Mouse (Mus musculus): Measurements from ENCODE around the gene Fam13a. TPM values are rescaled to one million over a fixed set of nuclear protein-coding genes. Genes with fewer than 3 reads are reported as not detected.

Fam13a gene
- total and polyA plus RNA-seq, 2 experiments from 2014 or later = 9.5 to 12.4 TPM

DNA sequence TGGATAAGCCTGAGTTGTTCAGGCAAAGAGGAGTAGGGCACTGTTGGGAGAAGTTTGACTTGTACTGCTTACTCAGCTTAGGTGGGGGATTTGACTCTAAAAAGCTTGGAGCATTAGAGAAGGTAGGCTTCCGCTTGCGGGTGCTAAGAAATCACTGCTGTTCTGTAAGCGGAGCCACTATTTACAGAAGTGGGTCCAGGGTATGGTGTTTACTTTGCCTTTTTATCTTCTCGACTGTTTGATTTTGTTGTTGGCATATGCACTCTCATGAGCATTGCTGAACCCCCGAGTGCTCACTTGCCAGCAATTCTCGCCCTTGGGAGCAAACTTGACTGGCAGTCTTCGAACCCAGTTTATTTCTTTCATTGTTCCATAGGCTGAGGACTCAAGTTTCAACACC lies 123.8 kb downstream of the Fam13a start:
- Histone ChIP-seq H3K4me2 (ENCODE audit: low read depth, low read length) (no peak overlapping the region), H3K36me3 (replicated peaks; ENCODE audit: control insufficient read depth, insufficient read depth, low read length) (peaks cover 17% of the 10 kb centered on the region), H3K9ac (replicated peaks; ENCODE audit: low read depth, low read length) (no peak overlapping the region), H3K9me3 (replicated peaks; ENCODE audit: control insufficient read depth, low read length) (no peaks in the 10 kb centered on the region), H3K27me3 (ENCODE audit: control insufficient read depth, insufficient read depth, low read length) (no peaks in the 10 kb centered on the region), H3K4me1 (ENCODE audit: control insufficient read depth, insufficient read depth) (peaks cover 13% of the 10 kb centered on the region), H3K27ac (ENCODE audit: low read depth) (no peak overlapping the region), H3K4me3 (ENCODE audit: low read depth, low read length) (no peak overlapping the region)
- TF ChIP-seq CTCF (IDR thresholded peaks at IDR 0.05; ENCODE audit: low read depth) (no peak), EP300 (IDR thresholded peaks at IDR 0.05; ENCODE audit: low read depth) (no peak)
- ATAC-seq (ENCODE audit: insufficient read depth, low read depth) = no peak
- no peak for DNase-seq (ENCODE audit: low spot score)
- 95% methylated on average over 7 of the region's 7 CpGs for WGBS

DNA sequence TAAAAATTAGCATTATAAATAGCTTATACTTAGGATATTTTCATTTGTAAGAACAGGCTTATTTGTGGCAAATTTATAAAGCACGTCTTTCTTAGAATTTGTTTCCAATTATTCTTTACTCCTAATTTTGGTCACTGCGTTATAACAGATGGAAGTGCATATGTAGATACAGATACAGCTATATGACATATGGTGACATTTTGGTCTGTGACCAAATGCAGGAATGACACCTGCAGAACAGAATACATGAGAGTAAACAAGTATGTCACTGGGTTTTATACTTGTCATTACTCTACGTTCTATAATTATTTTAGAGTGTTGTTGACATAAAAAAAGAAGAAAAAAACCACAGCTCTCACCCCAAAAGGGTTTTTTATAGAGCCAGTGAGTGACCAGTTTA lies 125.3 kb downstream of the Fam13a start:
- TF ChIP-seq EP300 (IDR thresholded peaks at IDR 0.05; ENCODE audit: low read depth) (no peak), CTCF (IDR thresholded peaks at IDR 0.05; ENCODE audit: low read depth) (no peak)
- Histone ChIP-seq H3K9ac (replicated peaks; ENCODE audit: low read depth, low read length) (no peak overlapping the region), H3K4me2 (ENCODE audit: low read depth, low read length) (no peak overlapping the region), H3K9me3 (replicated peaks; ENCODE audit: control insufficient read depth, low read length) (no peaks in the 10 kb centered on the region), H3K36me3 (replicated peaks; ENCODE audit: control insufficient read depth, insufficient read depth, low read length) (peaks cover 31% of the 10 kb centered on the region), H3K27me3 (ENCODE audit: control insufficient read depth, insufficient read depth, low read length) (no peaks in the 10 kb centered on the region), H3K4me1 (ENCODE audit: control insufficient read depth, insufficient read depth) (peaks cover 13% of the 10 kb centered on the region), H3K27ac (ENCODE audit: low read depth) (no peak overlapping the region), H3K4me3 (ENCODE audit: low read depth, low read length) (no peak overlapping the region)
- WGBS = 92% methylated on average over 3 of the region's 3 CpGs
- ATAC-seq (ENCODE audit: insufficient read depth, low read depth) (no peak), DNase-seq (ENCODE audit: low spot score) (no peak)

DNA sequence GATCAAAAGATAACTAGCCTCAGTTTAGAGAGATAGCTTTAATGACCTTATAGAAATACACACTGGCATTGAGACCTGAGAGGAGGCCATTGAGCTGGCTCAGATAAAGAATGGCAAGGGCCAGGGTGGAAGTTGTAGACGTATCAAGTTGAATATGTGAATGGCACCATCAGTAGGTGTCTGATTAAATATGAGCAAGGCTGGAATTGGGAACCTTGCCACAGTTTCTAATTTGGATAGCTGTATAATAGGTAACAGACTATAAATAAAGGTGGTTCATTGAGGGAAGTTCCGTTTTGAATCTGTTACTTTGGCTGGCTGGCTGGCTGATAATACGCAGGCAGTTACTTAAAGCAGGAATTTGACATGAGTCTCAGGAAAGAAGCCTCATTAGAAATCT lies 127.7 kb downstream of the Fam13a start:
- H3K4me3 ChIP-seq (ENCODE audit: low read depth, low read length) = no peak overlapping the region
- no peaks in the 10 kb centered on the region for H3K9me3 ChIP-seq (replicated peaks; ENCODE audit: control insufficient read depth, low read length)
- peaks cover 10% of the 10 kb centered on the region for H3K4me1 ChIP-seq (ENCODE audit: control insufficient read depth, insufficient read depth)
- no peak for TF ChIP-seq EP300 (IDR thresholded peaks at IDR 0.05; ENCODE audit: low read depth)
- TF ChIP-seq CTCF (IDR thresholded peaks at IDR 0.05; ENCODE audit: low read depth) = no peak
- WGBS = 32% methylated on average over 3 of the region's 3 CpGs
- peaks cover 45% of the 10 kb centered on the region for H3K36me3 ChIP-seq (replicated peaks; ENCODE audit: control insufficient read depth, insufficient read depth, low read length)
- peak; percentile 65 for DNase-seq (ENCODE audit: low spot score)
- ATAC-seq (ENCODE audit: insufficient read depth, low read depth) = peak; percentile 71
- peak overlapping the region; percentile 67 for H3K27ac ChIP-seq (ENCODE audit: low read depth)
- H3K27me3 ChIP-seq (ENCODE audit: control insufficient read depth, insufficient read depth, low read length) = no peaks in the 10 kb centered on the region
- no peak overlapping the region for H3K4me2 ChIP-seq (ENCODE audit: low read depth, low read length)
- no peak overlapping the region for H3K9ac ChIP-seq (replicated peaks; ENCODE audit: low read depth, low read length)

DNA sequence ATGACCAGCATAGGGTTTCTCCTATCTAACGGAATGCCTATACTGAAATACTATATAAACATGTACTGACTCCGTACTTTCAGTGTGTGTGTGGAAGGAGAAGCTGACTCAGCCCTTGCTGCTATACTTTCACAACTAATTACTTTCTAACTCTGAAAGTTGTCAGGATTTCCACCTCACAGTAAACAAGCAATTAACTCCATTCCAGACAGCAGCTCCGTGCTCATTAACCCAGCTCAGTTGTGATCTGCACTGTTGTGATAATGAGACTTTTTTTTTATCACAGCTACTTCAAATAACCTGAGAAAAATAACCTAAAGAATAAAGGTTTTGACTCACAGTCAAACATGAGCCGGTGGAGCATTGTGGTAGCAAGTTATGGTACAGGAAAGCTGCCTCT lies 129.4 kb downstream of the Fam13a start:
- H3K27ac ChIP-seq (ENCODE audit: low read depth) = no peak overlapping the region
- H3K4me3 ChIP-seq (ENCODE audit: low read depth, low read length) = no peak overlapping the region
- no peak for DNase-seq (ENCODE audit: low spot score)
- TF ChIP-seq EP300 (IDR thresholded peaks at IDR 0.05; ENCODE audit: low read depth) (no peak), CTCF (IDR thresholded peaks at IDR 0.05; ENCODE audit: low read depth) (no peak)
- H3K4me1 ChIP-seq (ENCODE audit: control insufficient read depth, insufficient read depth) = peaks cover 10% of the 10 kb centered on the region
- ATAC-seq (ENCODE audit: insufficient read depth, low read depth) = no peak
- H3K9me3 ChIP-seq (replicated peaks; ENCODE audit: control insufficient read depth, low read length) = no peaks in the 10 kb centered on the region
- no peak overlapping the region for H3K4me2 ChIP-seq (ENCODE audit: low read depth, low read length)
- 96% methylated on average over 4 of the region's 4 CpGs for WGBS
- H3K27me3 ChIP-seq (ENCODE audit: control insufficient read depth, insufficient read depth, low read length) = no peaks in the 10 kb centered on the region
- H3K9ac ChIP-seq (replicated peaks; ENCODE audit: low read depth, low read length) = no peak overlapping the region
- peaks cover 51% of the 10 kb centered on the region for H3K36me3 ChIP-seq (replicated peaks; ENCODE audit: control insufficient read depth, insufficient read depth, low read length)

DNA sequence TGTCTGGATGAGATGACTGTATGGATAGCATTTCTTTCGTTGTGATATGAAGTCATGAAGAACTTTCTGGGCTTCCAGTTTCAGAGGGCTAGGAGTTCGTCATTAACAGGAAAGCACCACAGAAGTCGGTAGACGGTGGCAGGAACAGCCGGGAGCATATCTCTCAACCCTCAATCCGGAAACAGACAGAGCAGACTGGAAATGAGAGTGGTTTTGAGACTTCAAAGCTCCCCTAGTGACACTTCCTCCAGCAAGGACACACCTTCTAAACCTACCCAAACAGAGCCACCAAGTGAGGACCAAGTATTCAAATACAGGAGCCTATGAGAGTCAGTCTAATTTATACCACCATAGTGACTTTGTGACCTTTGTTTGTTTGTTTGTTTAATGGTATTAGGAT lies 131.0 kb downstream of the Fam13a start:
- Histone ChIP-seq H3K9me3 (replicated peaks; ENCODE audit: control insufficient read depth, low read length) (no peaks in the 10 kb centered on the region), H3K4me2 (ENCODE audit: low read depth, low read length) (no peak overlapping the region), H3K4me1 (ENCODE audit: control insufficient read depth, insufficient read depth) (peaks cover 6% of the 10 kb centered on the region), H3K9ac (replicated peaks; ENCODE audit: low read depth, low read length) (no peak overlapping the region), H3K27ac (ENCODE audit: low read depth) (no peak overlapping the region), H3K27me3 (ENCODE audit: control insufficient read depth, insufficient read depth, low read length) (no peaks in the 10 kb centered on the region), H3K4me3 (ENCODE audit: low read depth, low read length) (no peak overlapping the region), H3K36me3 (replicated peaks; ENCODE audit: control insufficient read depth, insufficient read depth, low read length) (peaks cover 62% of the 10 kb centered on the region)
- no peak for ATAC-seq (ENCODE audit: insufficient read depth, low read depth)
- DNase-seq (ENCODE audit: low spot score) = no peak
- TF ChIP-seq EP300 (IDR thresholded peaks at IDR 0.05; ENCODE audit: low read depth) = no peak
- no peak for TF ChIP-seq CTCF (IDR thresholded peaks at IDR 0.05; ENCODE audit: low read depth)
- 63% methylated on average over 6 of the region's 6 CpGs for WGBS

DNA sequence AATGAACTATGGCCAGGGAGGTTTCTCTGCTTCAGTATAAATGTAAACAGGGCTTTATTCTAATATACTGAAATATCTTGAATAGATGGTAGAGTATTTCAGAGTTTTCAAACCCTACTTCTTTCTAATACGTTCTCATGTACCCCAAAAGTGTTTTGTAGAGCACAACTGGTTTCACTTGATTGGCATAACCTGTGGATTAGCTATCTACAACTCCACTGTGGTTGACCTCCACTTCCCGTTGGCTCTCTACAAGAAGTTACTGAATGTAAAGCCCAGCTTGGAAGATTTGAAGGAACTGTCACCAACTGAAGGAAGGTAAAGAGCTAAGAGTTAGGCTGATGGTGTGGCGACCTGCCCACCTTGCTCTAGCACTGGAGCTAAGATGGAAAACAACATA lies 134.4 kb downstream of the Fam13a start:
- no peak for ATAC-seq (ENCODE audit: insufficient read depth, low read depth)
- no peak for DNase-seq (ENCODE audit: low spot score)
- no peaks in the 10 kb centered on the region for H3K4me1 ChIP-seq (ENCODE audit: control insufficient read depth, insufficient read depth)
- WGBS = 81% methylated on average over 3 of the region's 3 CpGs
- H3K27me3 ChIP-seq (ENCODE audit: control insufficient read depth, insufficient read depth, low read length) = no peaks in the 10 kb centered on the region
- peaks cover 66% of the 10 kb centered on the region for H3K36me3 ChIP-seq (replicated peaks; ENCODE audit: control insufficient read depth, insufficient read depth, low read length)
- no peak overlapping the region for H3K27ac ChIP-seq (ENCODE audit: low read depth)
- H3K9ac ChIP-seq (replicated peaks; ENCODE audit: low read depth, low read length) = no peak overlapping the region
- no peak overlapping the region for H3K4me2 ChIP-seq (ENCODE audit: low read depth, low read length)
- H3K9me3 ChIP-seq (replicated peaks; ENCODE audit: control insufficient read depth, low read length) = no peaks in the 10 kb centered on the region
- TF ChIP-seq EP300 (IDR thresholded peaks at IDR 0.05; ENCODE audit: low read depth) = no peak
- TF ChIP-seq CTCF (IDR thresholded peaks at IDR 0.05; ENCODE audit: low read depth) = no peak
- no peak overlapping the region for H3K4me3 ChIP-seq (ENCODE audit: low read depth, low read length)

All from heart, postnatal 0 days (tissue).